Mouse (Mus musculus) forebrain, embryonic 15.5 days (tissue): Measurements from ENCODE around the gene Ar. TPM values are rescaled to one million over a fixed set of nuclear protein-coding genes. Genes with fewer than 3 reads are reported as not detected.

Experiments used
- ATAC-seq: fragments of 200-750 bp; cut with Nextera tagmentation; replicated peaks from 2 replicates; pipeline ENCODE4 v1.8.0; 2017; ENCODE audit warnings: mild to moderate bottlenecking, moderate TSS enrichment, moderate library complexity
- H3K27ac ChIP-seq: fragments of 300-500 bp; sonication (generic); replicated peaks from 2 replicates; pipeline ENCODE4 v1.5.1; 2015; ENCODE audit warnings: mild to moderate bottlenecking, inconsistent platforms
- H3K27me3 ChIP-seq: fragments of 300-500 bp; sonication (generic); 2 replicates; pipeline ENCODE4 v1.6.1; 2015; ENCODE audit warnings: inconsistent platforms
- H3K36me3 ChIP-seq: fragments of 300-500 bp; sonication (generic); 2 replicates; pipeline ENCODE4 v1.6.1; 2015; ENCODE audit warnings: mild to moderate bottlenecking, inconsistent platforms
- H3K4me1 ChIP-seq: fragments of 300-500 bp; sonication (generic); 2 replicates; pipeline ENCODE4 v1.6.1; 2015; ENCODE audit warnings: inconsistent platforms
- H3K4me2 ChIP-seq: fragments of 300-500 bp; sonication (generic); replicated peaks from 2 replicates; pipeline ENCODE4 v1.6.1; 2015; ENCODE audit warnings: mild to moderate bottlenecking, inconsistent platforms
- H3K4me3 ChIP-seq: fragments of 300-500 bp; sonication (generic); 2 replicates; pipeline ENCODE4 v1.5.1; 2015; ENCODE audit warnings: mild to moderate bottlenecking, inconsistent platforms
- H3K9ac ChIP-seq: fragments of 300-500 bp; sonication (generic); replicated peaks from 2 replicates; pipeline ENCODE4 v1.6.1; 2015; ENCODE audit warnings: mild to moderate bottlenecking, inconsistent platforms
- H3K9me3 ChIP-seq: fragments of 300-500 bp; sonication (generic); 2 replicates; pipeline ENCODE4 v1.6.1; 2016; ENCODE audit warnings: inconsistent platforms
- WGBS: fragments of 180-500 bp; shearing (Covaris S2); methylation state at CpG from one replicate; pipeline ENCODE4 v1.1.7; 2015; ENCODE audit warnings: mixed read lengths; 5-methylcytosine and 5-hydroxymethylcytosine counted together
- polyA plus RNA-seq: library from polyadenylated mRNA; unstranded; fragments of >200 nt; fragmentation: Nextera tagmentation; extraction: Ambion mirVana; gene quantifications from 2 replicates; pipeline ENCODE4 v1.2.1, GENCODE M21; 2015

Ar gene
- polyA plus RNA-seq, 1 experiment from 2014 or later = 0.04 TPM

DNA sequence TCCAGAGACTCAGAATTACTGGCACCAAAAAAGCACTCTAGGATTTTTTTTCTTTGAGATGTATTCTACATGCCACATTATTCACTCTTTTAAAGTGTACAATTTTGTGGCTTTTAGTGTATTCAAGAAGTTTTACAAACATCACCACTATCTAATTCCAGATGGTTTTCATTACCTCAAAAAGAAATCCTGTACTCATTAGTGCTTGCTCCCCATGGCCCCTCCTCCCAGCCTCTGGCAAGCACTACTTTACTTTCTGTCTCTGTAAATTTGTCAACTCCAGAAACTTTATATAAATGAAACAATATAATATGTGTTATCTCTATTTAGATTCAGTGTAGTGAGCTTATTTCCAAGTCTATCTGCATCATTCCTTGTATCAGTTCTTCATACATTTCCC, 122.8 kb downstream of the Ar start:
- Histone ChIP-seq H3K9ac (no peak overlapping the region), H3K4me2 (no peak overlapping the region), H3K27me3 (no peaks in the 10 kb centered on the region), H3K9me3 (no peaks in the 10 kb centered on the region), H3K36me3 (no peaks in the 10 kb centered on the region), H3K27ac (no peak overlapping the region), H3K4me3 (no peak overlapping the region), H3K4me1 (no peaks in the 10 kb centered on the region)
- no peak for ATAC-seq

DNA sequence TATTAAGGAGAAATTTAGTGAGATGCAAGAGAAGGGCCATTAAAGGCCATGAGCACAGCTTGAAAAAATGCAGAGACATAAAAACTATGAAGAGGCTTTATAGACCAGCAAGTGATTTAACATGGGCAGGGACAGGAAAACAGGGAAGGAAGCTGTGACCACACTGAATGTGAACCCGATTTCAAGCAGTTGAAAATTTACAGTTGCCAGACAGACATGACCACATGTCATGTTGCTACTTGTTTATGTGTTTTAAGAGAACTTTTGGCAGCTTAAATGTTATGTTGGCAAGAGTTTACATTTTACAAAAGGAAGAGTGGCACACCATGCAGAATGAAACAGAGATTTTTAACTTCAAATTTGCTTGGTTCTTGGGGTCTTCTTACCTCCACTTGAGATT, 143.2 kb downstream of the Ar start:
- Histone ChIP-seq H3K4me3 (no peak overlapping the region), H3K27me3 (no peaks in the 10 kb centered on the region), H3K4me2 (no peak overlapping the region), H3K9me3 (no peaks in the 10 kb centered on the region), H3K9ac (no peak overlapping the region), H3K36me3 (no peaks in the 10 kb centered on the region), H3K27ac (no peak overlapping the region), H3K4me1 (no peaks in the 10 kb centered on the region)
- WGBS = 67% methylated on average over 1 of the region's 1 CpGs
- ATAC-seq = no peak

- Histone ChIP-seq H3K27me3 (no peaks in the 10 kb centered on the region), H3K36me3 (no peaks in the 10 kb centered on the region), H3K27ac (no peak overlapping the region), H3K4me3 (no peak overlapping the region), H3K9me3 (no peaks in the 10 kb centered on the region), H3K4me1 (no peaks in the 10 kb centered on the region), H3K4me2 (no peak overlapping the region), H3K9ac (no peak overlapping the region)
- 52% methylated on average over 4 of the region's 4 CpGs for WGBS
- no peak for ATAC-seq
Observed at GRCm38 (mm10) chrX:98300685-98301084, 152.1 kb downstream of the Ar start.

DNA sequence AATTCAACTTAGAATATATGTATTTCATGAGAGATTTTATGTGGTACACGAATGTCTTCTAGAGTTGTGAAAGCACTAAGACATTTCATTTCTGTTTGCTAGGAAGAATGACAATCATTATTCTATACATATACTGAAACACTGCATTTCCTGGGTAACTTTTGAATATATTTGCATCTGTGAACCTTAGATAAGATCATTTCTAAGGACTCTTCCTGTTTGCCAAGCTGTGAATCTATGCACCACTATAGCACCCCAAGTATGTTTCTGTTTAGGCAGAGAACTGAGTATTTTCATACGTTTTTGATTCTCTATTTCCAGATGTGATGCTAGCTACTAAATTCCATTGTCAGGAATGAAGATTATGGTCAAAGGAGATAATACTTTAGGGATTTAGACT, 153.4 kb downstream of the Ar start:
- Histone ChIP-seq H3K36me3 (no peaks in the 10 kb centered on the region), H3K9me3 (no peaks in the 10 kb centered on the region), H3K27ac (no peak overlapping the region), H3K4me1 (no peaks in the 10 kb centered on the region), H3K4me3 (no peak overlapping the region), H3K9ac (no peak overlapping the region), H3K27me3 (no peaks in the 10 kb centered on the region), H3K4me2 (no peak overlapping the region)
- no peak for ATAC-seq
- WGBS = 78% methylated on average over 2 of the region's 2 CpGs

- ATAC-seq = no peak
- H3K4me1 ChIP-seq = no peaks in the 10 kb centered on the region
Observed at GRCm38 (mm10) chrX:98315961-98316360, 167.4 kb downstream of the Ar start.

DNA sequence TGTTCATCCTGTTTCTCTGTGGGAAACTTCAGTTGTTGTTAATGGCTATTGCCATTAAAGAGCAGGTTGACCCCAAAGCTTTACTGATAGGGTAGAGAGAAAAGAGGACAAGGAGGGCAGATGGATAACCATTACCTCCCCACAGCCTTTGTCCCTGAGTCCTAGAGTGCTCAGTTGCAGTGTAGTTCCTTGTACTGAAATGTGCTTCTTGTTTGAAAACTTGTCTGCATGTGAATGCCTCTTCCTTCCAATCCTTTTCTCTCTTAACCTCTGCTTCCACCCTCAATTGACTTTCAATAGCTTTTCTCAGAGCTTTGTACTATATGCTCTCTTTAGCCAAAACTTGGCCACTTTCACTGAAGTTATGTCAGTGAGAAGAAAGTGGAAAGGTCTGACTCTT, 168.9 kb downstream of the Ar start:
- Histone ChIP-seq H3K9me3 (no peaks in the 10 kb centered on the region), H3K4me2 (no peak overlapping the region), H3K36me3 (no peaks in the 10 kb centered on the region), H3K27me3 (no peaks in the 10 kb centered on the region), H3K9ac (no peak overlapping the region), H3K4me3 (no peak overlapping the region), H3K4me1 (no peaks in the 10 kb centered on the region), H3K27ac (no peak overlapping the region)
- ATAC-seq = no peak

More at GRCm38 (mm10) chrX:98315961-98316360, 167.4 kb downstream of the Ar start:
- Histone ChIP-seq H3K9ac (no peak overlapping the region), H3K27ac (no peak overlapping the region), H3K36me3 (no peaks in the 10 kb centered on the region), H3K9me3 (no peaks in the 10 kb centered on the region), H3K27me3 (no peaks in the 10 kb centered on the region), H3K4me2 (no peak overlapping the region), H3K4me3 (no peak overlapping the region)
- 91% methylated on average over 3 of the region's 3 CpGs for WGBS

DNA sequence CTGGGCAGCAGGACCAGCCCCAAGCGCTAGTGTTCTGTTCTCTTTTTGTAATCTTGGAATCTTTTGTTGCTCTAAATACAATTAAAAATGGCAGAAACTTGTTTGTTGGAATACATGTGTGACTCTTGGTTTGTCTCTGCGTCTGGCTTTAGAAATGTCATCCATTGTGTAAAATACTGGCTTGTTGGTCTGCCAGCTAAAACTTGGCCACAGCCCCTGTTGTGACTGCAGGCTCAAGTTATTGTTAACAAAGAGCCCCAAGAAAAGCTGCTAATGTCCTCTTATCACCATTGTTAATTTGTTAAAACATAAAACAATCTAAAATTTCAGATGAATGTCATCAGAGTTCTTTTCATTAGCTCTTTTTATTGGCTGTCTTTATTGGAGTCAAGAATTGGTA, 174.5 kb downstream of the Ar start:
- Histone ChIP-seq H3K27ac (no peak overlapping the region), H3K36me3 (no peaks in the 10 kb centered on the region), H3K4me2 (no peak overlapping the region), H3K4me1 (no peaks in the 10 kb centered on the region), H3K9ac (no peak overlapping the region), H3K9me3 (no peaks in the 10 kb centered on the region), H3K4me3 (no peak overlapping the region), H3K27me3 (no peaks in the 10 kb centered on the region)
- 55% methylated on average over 2 of the region's 2 CpGs for WGBS
- ATAC-seq = no peak

DNA sequence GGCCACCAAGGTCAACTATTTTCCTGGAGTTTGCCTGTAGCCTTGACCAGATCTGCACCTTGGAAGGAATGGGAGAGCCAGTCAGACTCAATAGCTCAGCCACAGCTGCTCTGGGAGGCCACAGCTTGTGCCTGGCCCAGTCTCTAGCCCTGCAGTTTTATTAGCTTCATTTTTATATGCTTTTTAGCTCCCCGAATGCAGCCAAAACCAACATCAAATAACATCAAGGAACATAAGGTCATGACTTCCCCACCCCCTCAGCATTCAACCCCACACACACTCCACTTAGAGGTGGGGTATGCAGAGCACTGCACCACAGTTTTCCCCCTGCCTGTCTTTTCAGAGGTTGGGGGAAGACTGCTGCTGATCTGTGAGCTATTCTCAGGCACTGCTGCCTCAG, 198.9 kb downstream of the Ar start:
- no peak for ATAC-seq
- Histone ChIP-seq H3K9ac (no peak overlapping the region), H3K27me3 (no peaks in the 10 kb centered on the region), H3K4me1 (no peaks in the 10 kb centered on the region), H3K27ac (no peak overlapping the region), H3K9me3 (no peaks in the 10 kb centered on the region), H3K4me2 (no peak overlapping the region), H3K36me3 (no peaks in the 10 kb centered on the region), H3K4me3 (no peak overlapping the region)
- 90% methylated on average over 1 of the region's 1 CpGs for WGBS

GRCm38 (mm10) chrX:98348036-98348435, 199.5 kb downstream of the Ar start:
- Histone ChIP-seq H3K27ac (no peak overlapping the region), H3K9me3 (no peaks in the 10 kb centered on the region), H3K4me1 (no peaks in the 10 kb centered on the region), H3K36me3 (no peaks in the 10 kb centered on the region), H3K4me2 (no peak overlapping the region), H3K4me3 (no peak overlapping the region), H3K9ac (no peak overlapping the region), H3K27me3 (no peaks in the 10 kb centered on the region)
- ATAC-seq = no peak
- 40% methylated on average over 4 of the region's 4 CpGs for WGBS
